Mouse (Mus musculus) skeletal muscle tissue, adult 2 months (tissue): Measurements from ENCODE around the gene Hcrt.

Experiments used
- DNase-seq: peaks from one replicate; pipeline ENCODE4 v3.0.0-alpha.2; 2012; ENCODE audit warnings: low read depth, low spot score

Hcrt gene

GRCm38 (mm10) chr11:100711783-100712615 is 50.7 kb downstream of the Hcrt start, which contains the start of gene Kat2a:
Gene Kat2a (minus strand): TSS chr11:100712465.
- peak; percentile 71 for DNase-seq
